Mouse (Mus musculus) limb, embryonic 15.5 days (tissue): Measurements from ENCODE around the gene Armcx3. TPM values are rescaled to one million over a fixed set of nuclear protein-coding genes. Genes with fewer than 3 reads are reported as not detected.
"Not testable (repeated sequence)": the region's sequence is repeated elsewhere in the genome, so short reads cannot be mapped to it uniquely, and the experiment has no call there.

Experiments used
- ATAC-seq: fragments of 200-750 bp; cut with Nextera tagmentation; 2 replicates; pipeline ENCODE4 v1.8.0; 2017; ENCODE audit warnings: low read depth, moderate TSS enrichment; ENCODE audit not compliant: insufficient number of reproducible peaks, low FRiP score, low TSS enrichment
- H3K27ac ChIP-seq: fragments of 300-500 bp; sonication (generic); 2 replicates; pipeline ENCODE4 v1.5.1; 2015; ENCODE audit warnings: moderate library complexity, mild to moderate bottlenecking, inconsistent platforms
- H3K27me3 ChIP-seq: fragments of 300-500 bp; sonication (generic); 2 replicates; pipeline ENCODE4 v1.6.1; 2015; ENCODE audit warnings: inconsistent platforms
- H3K36me3 ChIP-seq: fragments of 300-500 bp; sonication (generic); 2 replicates; pipeline ENCODE4 v1.6.1; 2015; ENCODE audit warnings: inconsistent platforms
- H3K4me1 ChIP-seq: fragments of 300-500 bp; sonication (generic); 2 replicates; pipeline ENCODE4 v1.6.1; 2015; ENCODE audit warnings: inconsistent platforms
- H3K4me2 ChIP-seq: fragments of 300-500 bp; sonication (generic); 2 replicates; pipeline ENCODE4 v1.6.1; 2015; ENCODE audit warnings: mild to moderate bottlenecking, inconsistent platforms
- H3K4me3 ChIP-seq: fragments of 300-500 bp; sonication (generic); 2 replicates; pipeline ENCODE4 v1.5.1; 2015; ENCODE audit warnings: mild to moderate bottlenecking, inconsistent platforms
- H3K9ac ChIP-seq: fragments of 300-500 bp; sonication (generic); 2 replicates; pipeline ENCODE4 v1.6.1; 2015; ENCODE audit warnings: inconsistent platforms
- H3K9me3 ChIP-seq: fragments of 300-500 bp; sonication (generic); 2 replicates; pipeline ENCODE4 v1.6.1; 2016; ENCODE audit warnings: inconsistent platforms
- whole genome bisulfite sequencing: fragments of 180-500 bp; shearing (Covaris S2); methylation state at CpG from one replicate; pipeline ENCODE4 v1.1.7; 2015; 5-methylcytosine and 5-hydroxymethylcytosine counted together
- microRNA-seq: library from miRNA; unstranded; fragments of <30 nt; microRNA quantifications from one replicate; pipeline ENCODE4, GENCODE M21; 2016
- polyA plus RNA-seq: library from polyadenylated mRNA; unstranded; fragments of >200 nt; fragmentation: Nextera tagmentation; extraction: Ambion mirVana; gene quantifications from 2 replicates; pipeline ENCODE4 v1.2.1, GENCODE M21; 2015

The Armcx3 gene
- polyA plus RNA-seq, 1 experiment from 2014 or later, result 95.4 TPM

- Histone ChIP-seq H3K4me3 (no peak overlapping the region), H3K4me2 (no peak overlapping the region), H3K9ac (no peak overlapping the region), H3K27ac (no peak overlapping the region), H3K9me3 (no peaks in the 10 kb centered on the region), H3K36me3 (no peaks in the 10 kb centered on the region), H3K27me3 (peaks cover 16% of the 10 kb centered on the region; the same call in 1 of the 2 replicates), H3K4me1 (0 out of 2 replicates have a peak, but pooled peaks cover 3% of the 10 kb centered on the region)
- WGBS, result 44% methylated on average over 2 of the region's 2 CpGs
- no peak for ATAC-seq
Observed at GRCm38 (mm10) chrX:134751910-134752309, 4.5 kb upstream of the Armcx3 start.

GRCm38 (mm10) chrX:134752584-134752983 lies 3.8 kb upstream of the Armcx3 start:
- Histone ChIP-seq H3K4me1 (0 out of 2 replicates have a peak, but pooled peaks cover 3% of the 10 kb centered on the region), H3K36me3 (no peaks in the 10 kb centered on the region), H3K9ac (no peak overlapping the region), H3K27ac (no peak overlapping the region), H3K9me3 (no peaks in the 10 kb centered on the region), H3K4me2 (no peak overlapping the region), H3K27me3 (peaks cover 16% of the 10 kb centered on the region; the same call in 1 of the 2 replicates), H3K4me3 (no peak overlapping the region)
- no peak for ATAC-seq
- WGBS, result 23% methylated on average over 4 of the region's 4 CpGs

- no peaks in the 10 kb centered on the region for H3K36me3 ChIP-seq
- peak overlapping the region; percentile 50 for H3K9ac ChIP-seq
- 33% methylated on average over 12 of the region's 13 CpGs for WGBS
- H3K4me2 ChIP-seq, result peak overlapping the region; percentile 38
- no peaks in the 10 kb centered on the region for H3K9me3 ChIP-seq
- peak overlapping the region; percentile 59 for H3K4me3 ChIP-seq
- H3K27ac ChIP-seq, result peak overlapping the region; percentile 75
- H3K4me1 ChIP-seq, result no peaks in the 10 kb centered on the region
- peaks cover 3% of the 10 kb centered on the region; the same call in 1 of the 2 replicates for H3K27me3 ChIP-seq
- ATAC-seq, result 0 out of 2 replicates have a peak, but pooled peaks have one; percentile 38
Observed at GRCm38 (mm10) chrX:134757293-134757995, 1.0 kb downstream of the Armcx3 start.

GRCm38 (mm10) chrX:134763428-134764198 lies 7.2 kb downstream of the Armcx3 start:
- H3K27ac ChIP-seq, H3K4me1 ChIP-seq, H3K27me3 ChIP-seq, H3K9ac ChIP-seq, H3K4me3 ChIP-seq, H3K4me2 ChIP-seq, ATAC-seq, H3K36me3 ChIP-seq, H3K9me3 ChIP-seq: not testable (repeated sequence)
- WGBS, result 53% methylated on average over 4 of the region's 4 CpGs

- ATAC-seq, result no peak
- no peak overlapping the region for H3K4me2 ChIP-seq
- no peaks in the 10 kb centered on the region for H3K9me3 ChIP-seq
- H3K4me1 ChIP-seq, result no peaks in the 10 kb centered on the region
- H3K4me3 ChIP-seq, result no peak overlapping the region
- 80% methylated on average over 4 of the region's 4 CpGs for WGBS
- H3K9ac ChIP-seq, result no peak overlapping the region
- no peak overlapping the region for H3K27ac ChIP-seq
- H3K36me3 ChIP-seq, result no peaks in the 10 kb centered on the region
- no peaks in the 10 kb centered on the region for H3K27me3 ChIP-seq
Observed at GRCm38 (mm10) chrX:134787728-134788127, 31.3 kb downstream of the Armcx3 start.

- peaks cover 15% of the 10 kb centered on the region for H3K36me3 ChIP-seq
- H3K9ac ChIP-seq, result peak overlapping the region; percentile 42
- peak overlapping the region; percentile 83 for H3K27ac ChIP-seq
- H3K4me2 ChIP-seq, result peak overlapping the region; percentile 43
- H3K9me3 ChIP-seq, result no peaks in the 10 kb centered on the region
- H3K27me3 ChIP-seq, result peaks cover 4% of the 10 kb centered on the region
- peak overlapping the region; percentile 55 for H3K4me3 ChIP-seq
- 18% methylated on average over 27 of the region's 28 CpGs for WGBS
- no peaks in the 10 kb centered on the region; the same call in 1 of the 2 replicates for H3K4me1 ChIP-seq
- peak; percentile 73 for ATAC-seq
Observed at GRCm38 (mm10) chrX:134807833-134808754, 51.7 kb downstream of the Armcx3 start.

- Histone ChIP-seq H3K4me1 (no peaks in the 10 kb centered on the region; the same call in 1 of the 2 replicates), H3K27me3 (peaks cover 4% of the 10 kb centered on the region), H3K36me3 (peaks cover 15% of the 10 kb centered on the region), H3K9ac (peak within 1 kb of the TSS; percentile 42), H3K9me3 (no peaks in the 10 kb centered on the region), H3K27ac (peak within 1 kb of the TSS; percentile 83), H3K4me2 (peak within 1 kb of the TSS; percentile 43), H3K4me3 (peak within 1 kb of the TSS; percentile 55)
- WGBS, result 18% methylated on average over 16 of the region's 16 CpGs
- ATAC-seq, result peak; percentile 83
Observed at GRCm38 (mm10) chrX:134808755-134809224, 52.4 kb downstream of the Armcx3 start, which contains the start of gene Armcx2. TSS of gene Armcx2 (minus strand) at chrX:134809221.

Small RNAs within 50 kb of the gene (microRNA-seq; reads per million reads assigned to microRNA genes)
- gene Mir7093, result not detected

Other genes with a start within 250 kb of the Armcx3 start
- 64.1 and 67.9 TPM in 2 replicates for gene Timm8a1, start 214.7 kb upstream of the Armcx3 start, polyA plus RNA-seq
- 1.4 and 3.4 TPM in 2 replicates for gene Btk, start 173.0 kb upstream of the Armcx3 start, polyA plus RNA-seq
- gene Rpl36a, start 170.9 kb upstream of the Armcx3 start, polyA plus RNA-seq, result 338 and 416 TPM in 2 replicates
- 4.2 and 4.6 TPM in 2 replicates for gene Gla, start 155.5 kb upstream of the Armcx3 start, polyA plus RNA-seq
- 140 and 151 TPM in 2 replicates for gene Hnrnph2, start 155.4 kb upstream of the Armcx3 start, polyA plus RNA-seq
- 4.4 and 5.6 TPM in 2 replicates for gene Armcx4, start 70.1 kb upstream of the Armcx3 start, polyA plus RNA-seq
- gene Armcx1, start 38.6 kb upstream of the Armcx3 start, polyA plus RNA-seq, result 66.5 TPM in 2 replicates
- 32.3 and 33.3 TPM in 2 replicates for gene Armcx6, start 5.2 kb upstream of the Armcx3 start, polyA plus RNA-seq
- 77.1 and 83.1 TPM in 2 replicates for gene Armcx2, start 52.6 kb downstream of the Armcx3 start, polyA plus RNA-seq
- gene Nxf2, start 208.2 kb downstream of the Armcx3 start, polyA plus RNA-seq, result 0.55 and 0.73 TPM in 2 replicates